Mouse (Mus musculus) urinary bladder, postnatal 4 days (tissue): Measurements from ENCODE around the gene Pask.

Source experiments
- DNase-seq, 2 experiments: peaks; one replicate each; pipeline ENCODE4 v3.0.0; 2021 to 2022; ENCODE audit warnings: low spot score in 2 of 2

Pask gene

DNA sequence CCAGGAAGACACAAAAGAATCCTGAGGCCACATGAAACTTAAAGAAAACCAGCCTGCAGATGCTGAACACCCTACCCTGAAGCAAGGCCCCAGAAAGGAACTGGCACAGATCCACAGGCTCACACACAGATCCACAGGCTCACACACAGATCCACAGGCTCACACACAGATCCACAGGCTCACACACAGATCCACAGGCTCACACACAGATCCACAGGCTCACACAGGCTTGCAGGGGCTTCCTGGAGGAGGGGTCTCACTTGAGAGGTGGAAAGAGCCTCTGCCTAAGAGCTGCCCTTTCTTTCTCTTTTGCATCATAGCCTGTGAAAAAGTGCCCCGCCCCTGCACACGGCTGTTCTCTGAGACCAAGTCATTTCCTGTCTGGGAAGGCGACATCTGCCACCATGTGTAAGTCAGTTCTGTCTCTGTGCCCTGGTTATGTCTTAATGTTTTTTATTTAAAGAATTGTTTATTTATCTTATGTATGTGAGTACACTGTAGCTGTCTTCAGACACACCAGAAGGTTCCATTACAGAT is 53.5 kb downstream of the Pask start:
- DNase-seq = no peak

DNA sequence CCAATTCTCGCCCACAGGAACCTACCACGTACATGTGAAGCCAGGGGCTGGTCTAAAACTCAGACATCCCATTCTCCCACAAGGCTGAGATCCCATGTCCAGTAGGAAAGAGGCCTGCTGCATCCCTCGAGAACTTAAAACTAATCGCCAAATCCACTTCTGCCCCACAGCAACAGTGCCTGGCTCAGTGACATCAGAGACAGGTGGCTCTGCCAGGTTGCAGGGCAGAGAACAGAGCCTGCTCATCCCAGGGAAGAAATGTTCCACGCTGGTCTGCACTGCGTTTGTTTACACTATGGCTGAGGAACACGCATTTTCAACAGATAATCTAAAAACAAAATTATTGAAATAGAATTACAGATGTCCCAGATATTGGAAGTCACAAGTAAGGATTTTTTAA is 66.2 kb downstream of the Pask start:
- no peak for DNase-seq

GRCm38 (mm10) chr1:93275561-93275960 is 67.7 kb downstream of the Pask start:
- DNase-seq = no peak

DNA sequence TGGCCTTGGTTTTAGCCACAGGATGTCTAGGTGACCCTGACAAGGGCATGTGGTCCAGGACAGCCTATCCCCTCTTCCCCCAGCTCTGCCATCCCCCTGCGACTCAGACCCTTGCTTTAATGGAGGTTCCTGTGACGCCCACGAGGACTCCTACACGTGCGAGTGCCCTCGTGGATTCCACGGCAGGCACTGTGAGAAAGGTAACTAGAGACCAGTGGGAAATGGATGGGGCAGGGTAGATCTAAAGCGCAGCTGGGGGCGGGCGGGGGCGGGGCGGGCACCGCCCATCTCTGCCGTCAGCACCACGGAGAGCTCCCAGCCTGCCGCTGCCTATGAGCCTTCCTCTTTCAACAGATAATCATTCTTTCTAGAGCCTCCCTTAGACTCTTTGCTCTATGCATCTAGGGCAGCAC is 70.9 kb downstream of the Pask start:
- no peak for DNase-seq

DNA sequence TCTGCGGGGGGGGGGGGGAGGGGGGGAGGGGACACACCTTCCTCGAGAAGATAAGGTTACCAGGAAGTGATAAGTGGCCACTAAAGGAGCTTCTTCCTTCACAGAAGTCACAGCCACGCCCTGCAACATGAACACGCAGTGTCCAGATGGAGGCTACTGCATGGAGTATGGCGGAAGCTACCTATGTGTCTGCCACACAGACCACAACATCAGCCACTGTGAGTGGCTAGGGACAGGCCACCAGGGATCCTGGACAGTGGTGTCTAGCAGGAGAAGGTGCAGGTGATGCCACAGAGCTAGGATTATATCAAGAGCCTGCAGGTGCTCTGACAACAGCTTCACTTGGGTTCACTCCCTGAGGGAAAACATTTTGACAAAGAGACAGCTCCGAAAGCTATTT is 71.5 kb downstream of the Pask start:
- DNase-seq = no peak

DNA sequence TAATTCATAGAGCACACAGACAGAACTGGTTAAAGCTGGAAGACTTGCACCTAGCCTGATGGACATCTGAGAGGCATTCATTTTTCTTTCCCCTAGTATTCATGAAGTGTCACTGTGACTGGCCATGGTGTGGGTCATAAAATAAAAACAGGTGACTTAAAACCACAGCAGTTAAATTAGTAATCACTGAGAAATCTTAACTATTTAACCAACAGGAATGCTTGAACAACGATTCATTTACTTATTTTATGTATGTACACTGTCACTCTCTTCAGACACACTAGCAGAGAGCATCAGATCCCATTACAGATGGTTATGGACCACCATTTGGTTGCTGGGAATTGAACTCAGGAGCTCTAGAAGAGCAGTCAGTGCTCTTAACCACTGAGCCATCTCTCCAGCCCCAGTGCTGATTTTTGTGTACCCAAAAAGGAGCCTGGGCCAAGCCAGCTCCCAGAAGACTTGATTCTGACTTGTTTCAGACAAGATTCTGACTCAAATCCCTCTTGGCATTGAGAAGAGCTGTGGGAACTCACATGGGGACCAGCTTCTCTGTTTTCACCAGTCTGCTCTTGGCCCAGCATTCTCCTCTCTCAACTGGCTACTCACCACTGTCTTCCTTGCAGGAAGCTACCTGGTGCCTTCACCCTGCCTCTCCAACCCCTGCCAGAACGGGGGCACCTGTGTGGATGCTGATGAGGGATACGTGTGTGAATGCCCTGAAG is 72.6 kb downstream of the Pask start:
- DNase-seq = no peak

GRCm38 (mm10) chr1:93268246-93268645 is 75.0 kb downstream of the Pask start:
- no peak for DNase-seq

- no peak for DNase-seq
Observed at GRCm38 (mm10) chr1:93267207-93267606, 76.1 kb downstream of the Pask start.
